Mouse (Mus musculus) MN1 (cell line): ENCODE results near the gene Uggt1.

Experiments
- DNase-seq: peaks from one replicate; pipeline ENCODE4 v3.0.0-alpha.2; 2016; ENCODE audit warnings: low spot score

Gene Uggt1

DNA sequence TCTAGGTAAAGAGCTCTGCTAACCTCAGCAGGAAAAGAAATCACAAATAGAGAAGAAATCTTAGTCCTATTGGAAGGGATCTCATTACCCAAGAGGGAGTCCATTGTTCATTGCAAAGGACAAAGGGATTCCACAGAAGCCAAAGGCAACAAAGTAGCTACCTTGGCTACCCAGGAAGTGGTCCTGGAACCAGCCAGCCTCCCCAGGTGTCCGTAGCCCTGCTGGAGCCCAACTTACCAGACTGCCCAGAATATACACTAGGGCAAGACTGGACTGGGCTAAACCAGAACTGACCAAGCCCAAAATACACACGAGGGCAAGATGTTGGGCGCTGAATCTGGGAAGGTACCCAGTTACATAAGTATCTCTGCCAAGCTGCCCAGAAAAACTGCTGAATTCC, 129.7 kb downstream of the Uggt1 start:
- no peak for DNase-seq

GRCm38 (mm10) chr1:36113670-36114069, 130.8 kb downstream of the Uggt1 start:
- no peak for DNase-seq

GRCm38 (mm10) chr1:36112665-36113064, 131.9 kb downstream of the Uggt1 start:
- DNase-seq, result peak; percentile 67

DNA sequence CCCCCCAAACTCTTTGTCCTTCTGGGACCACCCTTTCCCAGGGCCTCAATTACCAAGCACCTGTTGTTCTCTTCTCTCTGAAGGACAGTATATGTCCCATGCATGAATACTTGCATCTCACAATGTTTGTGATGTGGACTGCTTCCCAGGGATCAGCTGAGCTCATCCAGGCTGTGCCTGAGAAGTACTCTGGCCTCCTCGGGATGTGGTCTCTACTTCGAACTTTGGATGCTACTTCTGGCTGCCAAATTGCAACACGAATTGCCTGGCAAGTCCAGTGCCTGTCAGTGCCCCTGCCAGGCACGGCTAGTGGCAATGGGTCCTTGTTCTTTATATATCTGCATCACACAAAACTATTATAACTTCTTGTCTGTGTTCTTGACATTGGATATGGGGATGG, 134.5 kb downstream of the Uggt1 start:
- DNase-seq, result no peak

DNA sequence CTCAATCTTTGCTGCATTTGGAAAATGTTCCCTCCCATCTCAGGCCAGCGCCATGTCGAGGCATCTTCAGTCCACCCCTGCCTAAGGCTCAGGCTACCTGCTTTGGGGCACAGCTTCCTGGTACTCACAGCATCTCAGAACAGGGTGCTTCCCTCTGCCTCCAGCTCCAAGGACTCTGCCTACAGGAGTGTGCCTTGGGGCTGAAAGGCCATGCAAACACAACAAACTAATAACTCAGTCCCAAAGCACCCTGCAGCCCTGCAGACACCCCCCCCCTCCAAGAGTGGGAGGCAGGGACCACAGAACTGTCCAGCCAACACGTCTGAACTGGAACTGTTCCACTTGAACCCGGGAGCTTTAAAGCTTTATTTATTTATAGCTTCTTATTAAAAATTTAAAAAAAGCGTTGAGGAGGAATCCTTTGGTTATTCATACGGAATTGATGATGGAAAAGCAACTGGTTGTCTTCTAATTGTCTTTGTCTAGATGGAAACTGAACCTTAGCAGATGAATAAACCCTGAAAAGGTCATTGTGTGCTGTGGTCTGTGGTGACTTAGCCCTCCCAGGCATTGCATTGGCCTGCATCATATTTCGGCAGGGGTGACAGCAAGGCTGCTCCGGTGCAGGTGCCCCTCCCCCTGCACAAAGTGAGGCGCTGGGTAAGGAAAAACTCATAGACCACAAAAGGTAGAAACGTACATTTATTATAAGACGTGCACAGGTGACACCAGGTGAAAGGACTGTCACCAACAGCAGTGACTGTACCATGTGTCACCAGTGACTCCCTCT, 138.4 kb downstream of the Uggt1 start:
- DNase-seq, result no peak

DNA sequence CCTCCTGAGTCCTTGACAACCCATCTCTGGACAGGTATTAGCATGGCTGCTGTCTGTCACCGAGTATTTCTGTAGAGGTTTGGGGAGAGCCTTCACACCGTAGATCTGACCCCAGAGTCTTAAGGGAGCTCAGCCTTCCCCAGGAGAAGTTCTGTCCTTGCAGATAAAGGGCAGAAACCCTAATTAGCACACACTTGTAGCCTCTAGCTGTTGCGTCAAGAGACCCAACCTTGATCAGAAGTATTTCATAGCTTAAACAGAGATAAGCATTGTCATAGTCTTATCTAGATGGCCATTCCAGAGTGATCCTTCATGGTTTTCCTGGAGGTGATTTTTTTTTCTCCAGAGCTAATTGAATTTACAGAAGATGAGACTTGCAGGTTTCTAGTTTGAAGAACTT, 144.1 kb downstream of the Uggt1 start:
- no peak for DNase-seq

DNA sequence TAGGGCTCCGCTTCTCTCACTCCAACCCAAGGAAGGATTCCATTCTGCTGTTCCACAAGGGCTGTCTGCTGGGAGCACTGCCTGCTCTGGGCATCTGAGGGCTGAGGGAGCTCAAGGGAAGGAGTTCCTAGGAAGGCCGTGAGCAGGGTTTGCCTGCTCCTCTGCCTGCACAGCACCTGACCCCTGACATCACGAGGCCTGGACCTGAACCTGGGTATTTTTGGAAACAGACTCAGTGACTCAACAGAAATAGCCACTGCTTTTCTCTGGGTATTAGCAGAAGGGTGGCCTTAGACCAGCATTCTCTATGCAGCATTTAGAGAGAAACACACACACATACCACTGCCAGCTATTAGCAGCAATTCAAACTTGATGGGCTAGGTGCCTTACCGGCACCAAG, 146.1 kb downstream of the Uggt1 start:
- no peak for DNase-seq

DNA sequence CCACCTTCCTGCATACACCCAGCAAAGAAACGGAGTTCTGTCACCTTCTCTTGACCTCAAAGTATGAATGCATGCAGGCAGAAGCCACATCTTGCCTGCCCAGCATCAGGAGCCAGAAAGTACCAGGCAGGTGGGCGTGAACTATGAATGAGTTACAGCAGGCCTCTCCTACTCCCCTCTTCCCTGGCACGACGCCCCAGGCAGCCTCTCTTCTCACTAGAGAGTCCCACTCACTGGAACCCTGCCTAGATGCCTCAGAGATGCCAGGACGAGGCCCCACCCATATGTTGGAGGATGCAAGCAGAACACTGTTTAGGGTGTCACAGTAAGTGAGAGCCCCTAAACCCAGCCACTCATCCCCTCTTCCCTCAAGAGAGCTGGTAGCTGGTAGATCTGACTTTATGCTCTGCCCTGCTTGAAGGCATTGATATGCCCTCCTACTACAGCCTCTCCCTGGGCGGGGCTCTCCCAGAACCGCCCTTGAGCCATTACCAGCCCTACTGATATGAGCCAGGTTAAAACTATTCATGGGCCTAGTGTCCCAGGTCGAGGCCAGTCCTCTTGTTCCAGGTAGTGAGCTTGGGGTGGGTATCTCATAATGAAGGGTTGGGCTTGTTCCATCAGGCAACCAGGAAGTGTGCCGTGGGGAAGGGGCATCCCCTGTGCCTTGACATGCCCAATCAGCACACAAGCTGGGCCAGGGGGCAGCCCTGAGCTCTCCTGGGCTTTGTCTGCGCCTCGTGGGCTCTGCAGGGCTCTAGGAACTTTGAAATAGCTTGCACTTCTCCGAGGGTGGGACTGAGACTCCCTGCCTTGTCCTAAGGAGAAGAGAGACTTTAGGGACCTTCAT, 148.9 kb downstream of the Uggt1 start:
- peak; percentile 87 for DNase-seq

DNA sequence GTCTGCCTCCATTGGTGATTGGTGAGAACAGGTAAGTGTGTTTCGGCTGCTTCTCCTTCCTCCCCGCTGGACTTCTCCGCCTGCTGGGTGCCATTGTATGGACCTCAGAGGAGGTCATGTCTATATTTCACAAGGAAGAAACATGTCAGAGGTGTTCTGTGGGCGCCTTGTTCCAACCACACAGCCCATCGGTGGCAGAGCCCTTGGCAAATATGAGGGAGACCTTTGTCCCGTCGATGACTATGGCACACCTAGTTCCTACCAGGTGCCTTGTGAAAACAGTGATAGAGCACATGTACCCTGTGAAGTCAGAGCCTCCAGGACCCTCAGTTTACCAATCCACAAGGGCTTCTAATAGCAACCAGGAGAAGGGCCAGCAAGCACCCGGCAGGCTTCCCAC, 150.8 kb downstream of the Uggt1 start:
- no peak for DNase-seq

GRCm38 (mm10) chr1:36091246-36091645, 153.3 kb downstream of the Uggt1 start:
- DNase-seq, result no peak

DNA sequence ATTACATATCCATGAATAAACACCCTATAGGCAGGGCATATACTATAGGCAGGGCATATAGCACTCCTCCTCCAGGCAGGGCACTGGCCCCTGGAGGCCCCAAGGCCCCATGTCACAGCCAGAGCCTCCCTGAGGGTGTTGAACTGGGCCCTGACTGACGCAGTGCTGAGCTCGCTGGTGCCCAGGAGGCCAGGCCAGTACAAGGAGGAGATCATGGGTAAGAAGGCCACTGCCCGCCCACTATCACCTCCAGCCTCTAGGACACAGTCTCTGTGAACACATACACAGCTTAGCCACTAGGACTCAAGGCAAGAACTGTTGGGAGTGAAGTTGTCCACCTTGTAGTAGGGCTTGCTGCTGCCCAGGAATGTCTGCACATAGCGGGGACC, 153.8 kb downstream of the Uggt1 start:
- no peak for DNase-seq
